Mouse (Mus musculus) hindbrain, embryonic 16.5 days (tissue): ENCODE measurements at regions not wholly inside any gene's neighbourhood (a gene's known extent, or its start where the extent isn't known, plus 50 kb on each side); places are given as distances from the start of the nearest gene placed in this dataset.

Source experiments
- ATAC-seq: fragments of 200-750 bp; cut with Nextera tagmentation; 2 replicates; pipeline ENCODE4 v1.8.0; 2017; ENCODE audit warnings: moderate TSS enrichment, moderate library complexity
- H3K27ac ChIP-seq: fragments of 300-500 bp; sonication (generic); 2 replicates; pipeline ENCODE4 v1.5.1; 2014; ENCODE audit warnings: low read depth, mild to moderate bottlenecking, control low read depth, low read length, moderate library complexity
- H3K27me3 ChIP-seq: fragments of 300-500 bp; sonication (generic); replicated peaks from 2 replicates; pipeline ENCODE4 v1.6.1; 2014; ENCODE audit warnings: low read length; ENCODE audit not compliant: control insufficient read depth, insufficient read depth
- H3K36me3 ChIP-seq: fragments of 300-500 bp; sonication (generic); 2 replicates; pipeline ENCODE4 v1.6.1; 2014; ENCODE audit warnings: mild to moderate bottlenecking, low read length, moderate library complexity, mixed read lengths; ENCODE audit not compliant: control insufficient read depth, insufficient read depth
- H3K4me1 ChIP-seq: fragments of 300-500 bp; sonication (generic); 2 replicates; pipeline ENCODE4 v1.6.1; 2014; ENCODE audit warnings: low read depth, low read length; ENCODE audit not compliant: control insufficient read depth, insufficient read depth
- H3K4me2 ChIP-seq: fragments of 300-500 bp; sonication (generic); 2 replicates; pipeline ENCODE4 v1.6.1; 2014; ENCODE audit warnings: mild to moderate bottlenecking, low read length, control low read depth, moderate library complexity
- H3K4me3 ChIP-seq: fragments of 300-500 bp; sonication (generic); 2 replicates; pipeline ENCODE4 v1.5.1; 2014; ENCODE audit warnings: mild to moderate bottlenecking, low read length, control low read depth, moderate library complexity
- H3K9ac ChIP-seq: fragments of 300-500 bp; sonication (generic); 2 replicates; pipeline ENCODE4 v1.6.1; 2014; ENCODE audit warnings: low read depth, mild to moderate bottlenecking, control low read depth, low read length, moderate library complexity
- H3K9me3 ChIP-seq: fragments of 300-500 bp; sonication (generic); 2 replicates; pipeline ENCODE4 v1.6.1; 2014; ENCODE audit warnings: mild to moderate bottlenecking, low read length, moderate library complexity; ENCODE audit not compliant: control insufficient read depth
- whole genome bisulfite sequencing: fragments of 180-500 bp; shearing (Covaris S2); extraction: QIAGEN DNeasy Blood & Tissue Kit; methylation state at CpG from one replicate; pipeline ENCODE4 v1.1.7; 2014; 5-methylcytosine and 5-hydroxymethylcytosine counted together

DNA sequence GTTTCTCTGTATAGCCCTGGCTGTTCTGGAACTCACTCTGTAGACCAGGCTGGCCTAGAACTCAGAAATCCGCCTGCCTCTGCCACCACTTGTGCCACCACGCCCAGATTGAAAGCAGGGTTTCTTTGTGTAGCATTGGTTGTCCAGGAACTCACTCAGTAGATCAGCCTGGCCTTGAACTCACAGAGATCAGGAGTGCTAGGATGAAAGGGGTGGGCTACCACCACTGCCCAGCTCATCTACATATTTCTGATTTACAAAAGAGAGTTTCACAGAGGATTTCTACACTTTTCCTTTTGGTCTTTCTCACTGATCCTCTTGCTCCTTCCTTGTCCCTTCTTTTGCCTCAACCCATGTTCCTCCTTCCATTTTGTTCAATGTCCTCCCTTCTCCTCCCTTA is 53.1 kb upstream of the Lbx1 start:
- no peaks in the 10 kb centered on the region for H3K9me3 ChIP-seq
- no peak for ATAC-seq
- H3K4me2 ChIP-seq: no peak overlapping the region
- no peaks in the 10 kb centered on the region for H3K36me3 ChIP-seq
- WGBS: 73% methylated on average over 2 of the region's 2 CpGs
- H3K27ac ChIP-seq: no peak overlapping the region
- H3K9ac ChIP-seq: no peak overlapping the region
- H3K4me3 ChIP-seq: no peak overlapping the region
- peaks cover 7% of the 10 kb centered on the region for H3K4me1 ChIP-seq
- H3K27me3 ChIP-seq: no peaks in the 10 kb centered on the region; the same call in 1 of the 2 replicates

DNA sequence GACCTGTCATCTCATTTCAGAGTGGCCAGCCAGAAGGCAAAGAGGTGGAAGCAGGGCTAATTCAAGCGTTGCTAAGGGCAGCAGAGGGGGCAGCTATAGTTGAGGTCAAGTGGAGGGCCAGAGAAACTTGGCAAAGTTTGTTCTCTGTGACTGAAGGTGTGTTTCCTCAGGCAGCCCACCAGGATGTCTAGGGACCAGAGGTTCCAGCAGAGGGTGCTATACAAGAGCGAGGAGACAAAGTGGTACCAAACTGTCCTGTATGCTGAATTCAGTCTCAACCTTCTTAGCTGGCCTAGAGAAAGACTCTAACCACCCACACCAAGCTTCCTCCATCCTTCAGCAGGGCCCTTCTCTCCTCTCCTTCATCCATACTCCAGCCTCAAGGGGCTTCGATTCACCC is 62.2 kb upstream of the Lbx1 start:
- WGBS: 49% methylated on average over 3 of the region's 3 CpGs
- Histone ChIP-seq H3K9me3 (no peaks in the 10 kb centered on the region), H3K9ac (no peak overlapping the region), H3K27ac (no peak overlapping the region), H3K4me1 (peaks cover 31% of the 10 kb centered on the region), H3K36me3 (no peaks in the 10 kb centered on the region), H3K4me3 (no peak overlapping the region), H3K27me3 (no peaks in the 10 kb centered on the region; the same call in none of the 2 replicates), H3K4me2 (no peak overlapping the region)
- ATAC-seq: no peak

DNA sequence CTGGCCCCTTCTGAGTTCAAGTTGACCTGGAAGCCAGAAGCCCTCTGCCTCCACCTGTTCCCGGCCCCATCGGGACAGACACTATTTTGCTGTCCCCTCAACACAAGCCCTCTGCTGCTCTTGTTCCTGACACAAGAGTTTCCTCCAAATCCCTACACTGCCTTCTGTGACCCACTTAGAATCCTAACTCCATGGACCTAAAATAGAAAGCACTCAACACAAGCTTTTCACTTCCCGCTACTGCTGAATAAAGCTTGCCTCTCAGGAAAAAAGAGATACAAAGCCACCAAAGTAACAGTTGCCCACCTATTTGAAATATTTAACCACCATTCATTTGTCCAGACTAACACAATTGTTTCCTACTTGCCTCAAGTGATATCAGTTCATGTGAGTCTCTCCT is 63.7 kb upstream of the Lbx1 start:
- Histone ChIP-seq H3K4me3 (no peak overlapping the region), H3K4me2 (no peak overlapping the region), H3K9me3 (no peaks in the 10 kb centered on the region), H3K36me3 (no peaks in the 10 kb centered on the region), H3K4me1 (peaks cover 32% of the 10 kb centered on the region), H3K9ac (no peak overlapping the region), H3K27me3 (no peaks in the 10 kb centered on the region; the same call in none of the 2 replicates), H3K27ac (no peak overlapping the region)
- ATAC-seq: no peak
- 75% methylated on average over 3 of the region's 3 CpGs for WGBS

DNA sequence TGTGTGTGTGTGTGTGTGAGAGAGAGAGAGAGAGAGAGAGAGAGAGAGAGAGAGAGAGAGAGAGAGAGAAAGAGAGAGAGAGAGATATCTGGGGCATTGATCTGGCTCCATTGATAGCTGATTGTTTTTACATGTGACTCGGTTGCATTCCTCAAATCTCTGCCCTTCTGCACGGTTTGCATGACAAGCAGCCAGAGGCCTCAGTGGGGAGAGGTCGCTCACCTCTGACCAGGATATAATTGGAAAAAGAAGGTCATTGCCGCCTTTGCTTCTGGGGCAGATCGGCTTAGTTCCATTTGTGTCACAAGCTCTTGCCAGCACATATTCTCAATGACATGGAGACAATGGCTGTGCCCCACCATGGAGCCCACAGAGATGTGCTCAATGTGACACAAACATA is 63.8 kb upstream of the Btrc start:
- ATAC-seq: no peak
- H3K27ac ChIP-seq: 0 out of 2 replicates have a peak overlapping the region, but pooled peaks have one; percentile 18
- H3K9ac ChIP-seq: no peak overlapping the region
- 26% methylated on average over 5 of the region's 5 CpGs for WGBS
- H3K4me3 ChIP-seq: no peak overlapping the region
- H3K27me3 ChIP-seq: no peaks in the 10 kb centered on the region; the same call in none of the 2 replicates
- H3K9me3 ChIP-seq: no peaks in the 10 kb centered on the region
- H3K4me1 ChIP-seq: peaks cover 33% of the 10 kb centered on the region
- no peaks in the 10 kb centered on the region for H3K36me3 ChIP-seq
- H3K4me2 ChIP-seq: no peak overlapping the region

DNA sequence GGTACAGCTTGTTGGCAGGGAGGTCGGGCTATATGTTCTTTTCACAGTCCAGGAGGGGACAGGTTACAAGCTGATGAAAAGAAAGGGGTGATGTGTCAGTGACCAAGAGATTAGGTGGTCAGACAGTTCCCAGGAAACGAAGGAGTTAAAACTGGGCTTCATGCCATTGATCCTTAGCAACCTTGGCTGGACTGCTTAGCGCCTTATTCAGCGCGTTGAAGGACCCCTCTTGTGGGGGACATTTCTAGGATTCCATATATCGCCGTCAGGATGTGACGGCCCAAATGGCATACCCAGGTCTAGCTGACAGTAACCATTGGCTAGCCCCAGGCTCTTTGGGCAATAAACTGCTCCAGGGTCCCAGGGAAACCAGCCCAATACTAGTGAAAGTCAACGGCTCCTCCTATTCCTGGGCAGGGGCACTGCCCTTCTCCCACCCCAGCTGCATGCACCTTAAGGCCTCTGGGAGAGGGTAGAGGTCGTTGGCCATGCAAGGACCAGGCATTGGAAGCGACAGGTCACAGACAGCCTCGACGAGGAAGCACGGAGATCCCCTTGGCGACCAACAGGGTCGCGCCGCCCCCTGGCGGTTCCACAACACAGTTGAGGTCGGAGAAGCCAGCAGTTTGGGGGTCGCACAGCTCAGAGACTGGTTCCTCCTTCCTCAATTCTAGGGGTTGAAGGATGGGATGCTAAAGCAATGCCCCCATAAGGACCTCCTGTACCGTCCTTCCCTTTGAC is 62.7 kb upstream of the Btrc start:
- peaks cover 32% of the 10 kb centered on the region for H3K4me1 ChIP-seq
- 2% methylated on average over 22 of the region's 22 CpGs for WGBS

DNA sequence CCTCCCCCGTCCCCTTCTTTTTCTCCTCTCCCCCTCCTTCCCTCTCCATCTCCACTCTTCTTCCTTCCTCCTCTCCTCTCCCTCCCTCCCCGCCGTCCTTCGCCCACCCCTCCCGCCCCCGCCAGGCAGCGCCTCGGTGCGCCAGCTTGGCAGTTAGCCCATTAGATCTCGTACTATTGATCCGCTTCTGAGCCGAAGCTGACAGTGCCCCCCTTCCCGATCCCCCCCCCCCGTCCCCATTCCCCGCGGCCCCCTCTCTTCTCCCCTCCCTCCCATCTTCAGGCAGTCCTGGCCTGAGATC is 62.2 kb upstream of the Btrc start:
- ATAC-seq: no peak; the same call in 1 of the 2 replicates
- Histone ChIP-seq H3K27ac (peak overlapping the region; percentile 97), H3K9me3 (no peaks in the 10 kb centered on the region), H3K4me3 (peak overlapping the region; percentile 56), H3K9ac (peak overlapping the region; percentile 83), H3K36me3 (no peaks in the 10 kb centered on the region), H3K4me1 (peaks cover 32% of the 10 kb centered on the region), H3K27me3 (no peaks in the 10 kb centered on the region; the same call in none of the 2 replicates), H3K4me2 (peak overlapping the region; percentile 99)
- 1% methylated on average over 16 of the region's 16 CpGs for WGBS

More for the DNA sequence above, 62.7 kb upstream of the Btrc start:
- Histone ChIP-seq H3K27me3 (no peaks in the 10 kb centered on the region; the same call in none of the 2 replicates), H3K9me3 (no peaks in the 10 kb centered on the region), H3K4me3 (peak overlapping the region; percentile 56), H3K4me2 (peak overlapping the region; percentile 99), H3K9ac (peak overlapping the region; percentile 83), H3K36me3 (no peaks in the 10 kb centered on the region), H3K27ac (peak overlapping the region; percentile 97)
- peak; percentile 58 for ATAC-seq

DNA sequence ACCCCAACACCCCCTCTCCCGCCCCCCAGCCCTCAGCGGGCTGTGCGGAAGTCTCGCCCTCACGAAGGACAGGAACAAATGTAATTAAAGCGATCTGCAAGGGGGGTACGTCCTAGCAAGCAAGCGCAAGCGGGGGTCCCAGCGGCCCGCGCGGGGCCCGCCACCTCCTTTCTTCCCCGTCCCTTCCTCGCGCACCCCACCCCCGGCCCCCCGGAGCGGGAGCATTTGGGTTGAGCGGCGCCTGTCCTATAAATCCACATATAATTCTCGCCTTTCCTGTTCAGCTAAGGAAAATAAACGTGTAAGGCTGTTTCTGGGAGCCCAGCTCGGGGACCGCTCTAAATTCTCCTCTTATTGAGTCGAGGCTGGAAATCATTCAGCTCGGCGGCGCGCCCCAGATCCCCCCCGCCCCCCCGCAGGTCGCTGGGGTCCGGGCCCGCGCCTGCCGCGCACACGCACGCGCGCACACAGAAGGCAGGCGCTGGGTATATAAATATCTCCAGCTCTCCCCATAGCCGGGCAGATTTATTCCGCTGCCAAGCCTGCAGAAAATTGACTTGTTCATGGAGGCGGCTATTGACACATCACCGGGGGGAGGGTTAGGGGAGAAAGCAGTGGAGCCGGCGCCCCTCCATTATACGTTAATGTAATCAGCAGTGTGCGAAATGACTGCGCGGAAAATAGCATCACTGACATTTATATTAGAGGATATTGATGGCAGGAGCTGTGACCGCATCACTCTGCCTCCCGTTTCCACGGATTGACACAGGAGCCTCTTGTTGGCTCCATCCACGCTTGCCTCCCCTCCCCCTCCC is 61.6 kb upstream of the Btrc start:
- H3K36me3 ChIP-seq: no peaks in the 10 kb centered on the region
- peak overlapping the region; percentile 97 for H3K27ac ChIP-seq
- under 1% methylated on average over 56 of the region's 58 CpGs for WGBS
- peak overlapping the region; percentile 56 for H3K4me3 ChIP-seq
- H3K4me1 ChIP-seq: peaks cover 32% of the 10 kb centered on the region
- H3K27me3 ChIP-seq: no peaks in the 10 kb centered on the region; the same call in none of the 2 replicates
- peak; percentile 85 for ATAC-seq
- H3K9ac ChIP-seq: peak overlapping the region; percentile 83
- H3K4me2 ChIP-seq: peak overlapping the region; percentile 99
- no peaks in the 10 kb centered on the region for H3K9me3 ChIP-seq

DNA sequence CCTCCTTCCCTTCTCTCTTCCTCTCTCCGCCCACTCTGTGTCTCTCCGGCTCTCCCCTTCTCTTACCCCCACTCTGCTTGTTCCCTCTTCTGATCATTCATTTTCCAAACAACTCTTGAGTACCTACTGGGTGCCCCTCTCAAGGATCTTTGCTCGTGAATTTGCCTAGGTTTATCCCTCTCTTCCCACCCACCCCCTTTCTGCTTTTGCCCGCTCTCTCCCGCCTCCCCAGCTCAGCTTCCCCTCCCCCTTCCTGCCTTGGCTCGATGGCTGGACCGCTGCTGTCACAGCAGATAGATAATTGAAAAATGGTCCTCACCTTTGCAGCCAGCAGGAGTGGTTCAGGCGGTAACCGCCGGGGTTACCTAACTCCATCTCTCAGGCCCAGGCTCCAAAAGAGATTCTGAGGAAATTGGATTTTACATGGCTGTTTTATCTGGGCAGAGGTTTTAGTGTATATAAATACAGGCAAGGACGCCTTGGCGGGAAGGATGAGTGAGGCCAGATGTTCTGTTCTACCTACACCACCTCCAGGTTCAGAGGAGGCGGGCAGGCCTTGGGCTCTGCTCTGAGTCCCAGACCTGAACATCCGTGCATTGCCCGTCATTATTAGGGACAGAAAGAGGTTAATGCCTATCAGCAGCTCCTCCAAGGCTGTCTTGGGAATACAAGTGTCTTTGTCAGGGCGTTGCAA is 60.8 kb upstream of the Btrc start:
- 3% methylated on average over 16 of the region's 16 CpGs for WGBS
- H3K4me1 ChIP-seq: peaks cover 37% of the 10 kb centered on the region
- peak overlapping the region; percentile 97 for H3K27ac ChIP-seq
- no peaks in the 10 kb centered on the region for H3K36me3 ChIP-seq
- no peaks in the 10 kb centered on the region for H3K9me3 ChIP-seq
- H3K9ac ChIP-seq: peak overlapping the region; percentile 83
- ATAC-seq: no peak
- H3K27me3 ChIP-seq: no peaks in the 10 kb centered on the region; the same call in none of the 2 replicates
- H3K4me2 ChIP-seq: peak overlapping the region; percentile 99
- peak overlapping the region; percentile 56 for H3K4me3 ChIP-seq

DNA sequence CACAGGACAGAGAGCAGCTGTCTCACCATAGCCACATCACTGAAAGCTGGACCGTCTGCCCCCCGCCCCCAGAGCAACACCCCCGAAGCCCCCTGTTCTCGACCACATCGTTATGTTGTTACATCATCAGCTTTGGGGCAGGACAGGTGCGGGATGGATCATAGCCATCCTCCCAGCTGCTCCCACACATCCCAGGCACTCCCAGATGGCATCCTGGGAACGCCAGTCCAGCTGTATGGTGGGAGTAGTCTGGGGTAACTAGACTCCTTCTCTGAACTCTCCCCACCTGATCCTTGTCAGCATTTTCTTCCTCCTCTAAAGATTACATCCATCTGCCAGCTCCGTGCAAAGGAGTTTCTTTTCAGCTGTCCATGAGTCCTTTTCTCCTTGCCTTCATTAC is 59.0 kb upstream of the Btrc start:
- no peaks in the 10 kb centered on the region for H3K9me3 ChIP-seq
- no peaks in the 10 kb centered on the region for H3K36me3 ChIP-seq
- no peak overlapping the region for H3K27ac ChIP-seq
- no peaks in the 10 kb centered on the region; the same call in 1 of the 2 replicates for H3K27me3 ChIP-seq
- no peak for ATAC-seq
- H3K4me1 ChIP-seq: peaks cover 37% of the 10 kb centered on the region
- WGBS: 11% methylated on average over 8 of the region's 8 CpGs
- no peak overlapping the region for H3K9ac ChIP-seq
- no peak overlapping the region for H3K4me2 ChIP-seq
- H3K4me3 ChIP-seq: no peak overlapping the region
